Mouse (Mus musculus): ENCODE data around the gene Ngly1.

The Ngly1 gene

DNA sequence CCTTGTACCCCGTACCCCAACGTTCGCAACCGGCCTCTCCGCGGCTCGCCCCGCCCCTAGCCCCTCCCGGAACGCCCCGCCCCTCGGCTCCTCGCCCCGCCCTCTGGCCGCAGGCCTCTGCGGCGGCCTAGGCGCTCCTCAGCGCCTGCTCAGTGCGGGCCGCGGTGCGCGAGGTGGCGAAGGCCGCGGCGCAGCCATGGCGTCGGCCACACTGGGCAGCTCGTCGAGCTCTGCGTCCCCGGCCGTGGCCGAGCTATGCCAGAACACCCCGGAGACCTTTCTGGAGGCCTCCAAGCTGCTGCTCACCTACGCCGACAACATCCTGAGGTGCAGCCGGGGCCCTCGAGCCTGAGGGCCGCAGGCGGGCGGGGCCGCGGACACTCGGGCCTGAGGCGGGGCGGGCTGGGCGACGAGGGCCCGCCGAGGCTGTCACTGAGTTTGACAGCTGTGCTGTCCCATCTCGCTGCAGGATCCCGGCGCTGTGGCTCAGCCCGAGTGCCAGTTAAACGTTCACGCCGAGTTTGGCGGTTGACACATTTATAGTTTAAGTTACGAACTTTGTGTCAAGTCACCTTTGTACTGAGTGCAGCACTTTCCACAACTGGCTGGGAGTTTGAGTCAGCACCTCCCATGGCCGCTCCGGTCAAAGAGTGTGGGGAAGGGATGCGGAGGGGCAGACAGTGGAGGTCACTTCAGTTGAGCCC lies at the start of gene Ngly1, which contains the start of gene Oxsm:
Gene Ngly1 (plus strand): TSS at position 110 of the 704 bp plus-strand sequence.
Gene Oxsm (minus strand): TSS at position 638 of the 704 bp plus-strand sequence.
- in situ Hi-C loops (cut with MboI, MseI): loop anchor here (5.0 to 10.0 kb wide), 2 partner anchors 123 to 485 kb away; no protein-coding TSS in a partner anchor

- in situ Hi-C loops (cut with MboI, MseI): loop anchor here (25.0 kb wide), 1 partner anchor 1338 kb away; no protein-coding TSS in a partner anchor
Measured at GRCm38 (mm10) chr14:16200220-16200912, 48.7 kb upstream of the Ngly1 start.

DNA sequence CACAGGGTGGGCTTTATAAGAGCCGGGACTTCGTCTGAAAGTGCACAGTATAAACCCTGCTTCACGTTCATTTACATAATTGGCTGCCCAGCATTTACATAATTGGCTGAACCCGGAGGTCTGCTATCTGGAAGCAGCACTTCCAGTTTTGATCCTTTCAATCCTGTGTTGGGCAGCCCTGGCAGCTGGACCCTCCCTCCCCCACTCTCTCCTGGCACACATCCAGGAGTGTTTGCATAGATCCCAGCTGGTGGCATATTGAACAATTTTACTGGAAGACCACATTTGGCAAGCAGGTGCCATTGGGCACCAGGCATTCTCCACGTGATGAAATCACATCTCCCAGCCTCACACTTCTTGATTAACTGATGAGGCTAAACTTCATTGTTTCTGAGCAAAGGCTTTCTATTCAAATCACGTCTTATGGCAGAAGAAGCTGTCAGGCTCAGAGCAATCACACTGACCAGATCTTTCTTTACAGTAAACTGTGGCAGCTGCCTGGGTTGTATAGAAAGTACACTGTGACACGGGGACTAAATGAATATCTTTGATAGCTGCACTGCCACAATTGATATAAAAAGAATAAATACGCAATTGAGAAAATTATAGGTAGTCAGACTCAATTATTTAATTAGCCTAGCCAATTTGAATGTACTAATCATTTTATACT lies 48.0 kb upstream of the Ngly1 start:
- in situ Hi-C loops (cut with MboI, MseI): loop anchor here (25.0 kb wide), 1 partner anchor 1339 kb away; no protein-coding TSS in a partner anchor

GRCm38 (mm10) chr14:16201673-16202072 lies 47.4 kb upstream of the Ngly1 start:
- in situ Hi-C loops (cut with MboI, MseI): loop anchor here (25.0 kb wide), 1 partner anchor 1339 kb away; no protein-coding TSS in a partner anchor

DNA sequence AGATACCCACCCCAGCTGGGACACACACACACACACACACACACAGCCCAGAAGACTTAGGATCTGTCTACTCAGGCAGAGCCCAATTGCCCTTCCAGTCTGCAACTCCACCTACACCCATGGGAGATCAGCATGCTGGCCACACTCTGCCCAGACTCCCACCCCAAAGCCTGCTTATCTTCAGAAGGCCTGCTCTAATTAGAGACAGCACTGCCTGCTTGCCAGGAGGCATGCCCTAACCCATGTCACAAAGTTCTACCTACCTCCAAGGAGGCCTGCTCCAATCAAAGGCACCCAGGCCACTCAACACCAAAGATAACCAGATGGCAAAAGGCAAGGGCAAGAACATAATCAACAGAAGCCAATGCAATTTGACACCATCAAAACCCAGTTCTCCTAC lies 41.4 kb upstream of the Ngly1 start:
- in situ Hi-C loops (cut with MboI, MseI): loop anchor here (25.0 kb wide), 1 partner anchor 1345 kb away; no protein-coding TSS in a partner anchor

GRCm38 (mm10) chr14:16219015-16219414 lies 30.1 kb upstream of the Ngly1 start:
- in situ Hi-C loops (cut with MboI, MseI): loop anchor here (25.0 kb wide), 1 partner anchor 1357 kb away; no protein-coding TSS in a partner anchor

DNA sequence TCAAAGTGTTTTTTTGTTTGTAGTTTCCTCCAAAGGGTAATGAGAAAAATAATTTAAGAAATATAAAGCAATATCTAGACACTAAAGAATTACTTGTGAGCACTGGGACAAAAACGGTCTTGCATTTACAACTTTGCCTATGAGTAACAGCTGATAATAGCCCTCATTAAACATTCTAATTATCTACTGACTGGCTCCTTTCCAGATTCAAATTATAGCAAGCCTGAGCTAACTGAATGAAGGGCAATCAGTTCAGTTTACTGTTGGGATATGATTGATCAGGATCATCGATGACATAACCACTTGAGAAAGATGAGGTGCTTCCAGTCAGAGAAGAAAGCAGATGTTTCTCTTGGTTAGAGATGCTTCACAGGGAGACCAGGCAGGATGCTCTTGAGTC lies 19.7 kb upstream of the Ngly1 start:
- in situ Hi-C loops (cut with MboI, MseI): no loop called here

GRCm38 (mm10) chr14:16230581-16230980 lies 18.5 kb upstream of the Ngly1 start:
- in situ Hi-C loops (cut with MboI, MseI): loop anchor here (10.0 kb wide), 1 partner anchor 1876 kb away; no protein-coding TSS in a partner anchor

- in situ Hi-C loops (cut with MboI, MseI): loop anchor here (10.0 kb wide), 1 partner anchor 1879 kb away; no protein-coding TSS in a partner anchor
Measured at GRCm38 (mm10) chr14:16233515-16233914, 15.6 kb upstream of the Ngly1 start.

DNA sequence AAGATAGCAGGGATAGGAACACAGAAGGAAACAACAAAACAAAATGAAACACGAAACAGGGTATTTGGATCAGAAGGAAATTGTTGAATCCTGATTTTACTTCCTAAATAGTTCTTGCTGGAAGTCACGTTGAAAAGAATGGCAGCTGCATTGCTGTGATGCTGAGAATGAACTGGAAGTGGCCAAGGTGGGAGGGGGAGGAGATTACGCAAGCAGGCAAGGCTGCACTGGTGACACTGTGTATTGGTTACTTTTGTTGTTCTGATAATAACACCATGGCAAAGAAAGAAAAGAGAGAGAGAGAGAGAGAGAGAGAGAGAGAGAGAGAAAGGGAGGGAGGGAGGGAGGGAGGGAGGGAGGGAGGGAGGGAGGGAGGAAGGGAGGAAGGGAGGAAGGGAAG lies 12.6 kb upstream of the Ngly1 start:
- in situ Hi-C loops (cut with MboI, MseI): loop anchor here (10.0 kb wide), 1 partner anchor 1882 kb away; no protein-coding TSS in a partner anchor

DNA sequence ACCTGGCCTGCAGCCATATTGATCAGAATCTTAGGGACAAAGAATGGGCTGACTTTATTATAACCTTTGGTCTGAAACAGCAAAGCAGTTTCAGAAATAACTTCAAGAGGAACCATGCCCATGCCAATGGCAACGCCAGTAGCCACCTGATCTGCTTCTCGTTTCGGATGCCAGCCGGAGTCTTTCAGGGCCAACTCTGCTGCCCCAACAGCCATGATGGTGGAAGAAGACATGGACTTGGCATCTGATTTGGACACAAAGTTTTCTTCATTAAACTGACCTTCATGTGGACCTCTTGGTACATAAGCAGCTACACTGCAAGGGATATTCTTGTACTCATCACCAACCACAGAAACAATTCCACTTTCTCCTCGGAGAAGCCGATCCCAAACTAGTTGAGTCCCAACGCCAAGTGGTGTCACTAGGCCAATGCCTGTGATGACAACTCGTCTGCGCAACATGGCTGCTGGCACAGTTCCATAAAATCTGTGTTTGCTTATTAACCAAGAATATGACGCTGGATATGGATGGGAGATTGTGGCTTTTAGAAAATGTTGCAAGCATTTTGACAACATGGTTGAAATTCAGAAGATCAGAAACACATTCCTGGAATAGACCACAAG lies 6.8 kb upstream of the Ngly1 start:
- in situ Hi-C loops (cut with MboI, MseI): loop anchor here (10.0 kb wide), 1 partner anchor 478 kb away; no protein-coding TSS in a partner anchor

DNA sequence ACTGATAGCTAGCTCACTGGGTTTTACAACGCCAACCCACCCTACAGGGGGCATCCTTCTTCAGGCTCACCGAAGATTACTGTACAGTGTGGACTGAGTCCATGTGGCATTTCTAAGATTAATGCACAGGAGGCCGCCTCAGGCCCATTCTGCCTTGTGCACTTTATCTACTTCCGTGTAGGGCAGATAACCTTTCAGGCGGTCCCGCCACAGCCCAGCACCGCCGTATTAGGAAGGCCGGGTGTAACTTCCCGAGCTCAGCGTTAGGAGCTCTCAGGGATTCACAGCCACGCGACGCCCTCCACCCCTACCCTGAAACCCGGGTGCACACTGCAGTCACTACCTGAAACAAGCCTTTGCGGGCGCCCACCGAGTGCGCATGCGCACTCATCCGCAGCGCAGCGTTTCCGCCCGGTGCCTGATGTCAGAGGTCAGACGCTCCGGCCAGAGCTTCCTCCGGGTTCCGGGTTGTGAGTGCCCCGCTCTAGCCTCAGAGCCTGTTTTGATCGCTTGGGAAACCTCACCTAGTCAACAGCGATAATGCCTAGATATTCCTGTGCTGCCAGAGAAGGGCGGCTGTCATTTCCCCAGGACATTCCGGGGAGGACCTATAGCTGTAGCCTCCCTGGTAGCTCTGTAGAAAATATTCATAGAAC lies 6.0 kb upstream of the Ngly1 start:
- in situ Hi-C loops (cut with MboI, MseI): loop anchor here (10.0 kb wide), 1 partner anchor 478 kb away; no protein-coding TSS in a partner anchor

DNA sequence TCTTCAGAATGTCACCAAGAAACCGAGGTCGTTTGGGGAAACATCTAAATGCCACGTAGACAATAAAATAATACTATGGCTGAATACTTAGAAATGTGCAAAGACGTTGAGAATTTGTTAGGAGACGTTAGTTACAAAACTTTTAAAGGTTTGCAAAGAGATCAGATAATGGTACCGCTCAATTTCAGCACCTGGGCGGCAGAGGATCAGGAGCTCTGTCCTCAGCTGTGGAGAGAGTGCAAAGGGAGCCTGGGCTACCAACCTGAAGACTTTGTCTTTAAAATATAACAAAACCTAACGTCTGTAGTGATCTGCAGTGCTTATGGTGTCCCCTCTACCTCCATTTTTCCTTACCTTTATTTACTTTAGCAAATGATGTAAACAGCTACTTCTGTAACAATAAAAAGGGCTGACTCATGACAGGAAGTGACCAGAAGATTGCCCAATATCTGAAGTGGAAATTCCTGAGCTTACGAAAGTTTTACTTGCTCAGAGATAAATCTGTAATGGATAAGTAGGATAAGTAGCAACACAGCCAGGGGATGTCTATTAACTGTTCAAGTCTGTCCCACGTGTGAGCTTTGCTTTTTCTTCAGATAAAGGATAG lies 5.4 kb upstream of the Ngly1 start:
- in situ Hi-C loops (cut with MboI, MseI): loop anchor here (10.0 kb wide), 1 partner anchor 479 kb away; no protein-coding TSS in a partner anchor

DNA sequence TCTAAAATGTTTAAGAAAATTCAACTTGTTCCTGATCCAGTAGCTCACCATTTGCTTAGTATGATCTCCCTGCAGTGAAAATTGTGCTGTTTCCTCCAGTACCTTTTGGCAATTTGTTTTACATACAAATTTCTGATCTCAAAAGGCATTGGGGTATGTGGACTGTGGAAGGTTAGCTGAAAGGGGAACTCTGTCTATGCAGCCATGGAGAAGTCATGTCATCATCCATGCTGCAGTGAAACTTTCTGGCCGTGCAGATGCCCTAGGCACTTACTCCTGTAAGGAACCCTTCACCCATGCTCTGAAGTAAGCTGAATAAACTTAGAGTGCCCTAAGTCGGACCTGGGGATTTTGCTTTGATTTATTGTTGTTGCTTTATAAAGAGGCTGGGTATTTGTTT lies 4.7 kb upstream of the Ngly1 start:
- in situ Hi-C loops (cut with MboI, MseI): loop anchor here (10.0 kb wide), 1 partner anchor 480 kb away; no protein-coding TSS in a partner anchor

GRCm38 (mm10) chr14:16245127-16245526 lies 4.0 kb upstream of the Ngly1 start:
- in situ Hi-C loops (cut with MboI, MseI): loop anchor here (5.0 to 10.0 kb wide), 2 partner anchors 127 to 480 kb away; no protein-coding TSS in a partner anchor

DNA sequence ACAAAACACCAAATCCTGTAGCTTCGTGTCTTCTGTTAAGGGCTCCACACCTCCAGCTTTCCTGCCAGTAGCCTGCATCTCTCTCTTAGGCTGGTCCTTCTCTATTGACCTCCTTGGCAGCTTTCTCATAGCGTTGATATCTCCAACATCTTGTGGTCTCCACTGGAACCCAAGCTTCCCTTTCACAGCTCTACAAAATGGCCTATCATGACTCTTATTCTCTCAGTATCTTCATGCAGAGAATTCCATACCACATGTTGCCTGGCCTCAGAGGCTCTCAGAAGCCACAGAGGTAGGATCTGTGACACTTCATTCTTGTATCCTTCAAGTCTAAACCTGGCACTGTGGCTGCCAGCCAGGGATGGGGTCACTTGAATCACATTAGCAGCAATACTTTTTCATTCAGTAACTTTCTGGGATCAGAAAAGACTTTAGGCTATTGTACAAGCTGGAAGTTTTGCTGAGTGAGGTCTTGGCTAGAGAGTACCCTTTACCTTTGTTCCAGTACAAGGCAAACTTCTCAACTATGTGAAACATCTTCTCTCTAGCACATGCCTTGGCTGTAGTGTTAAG lies 2.7 kb upstream of the Ngly1 start:
- in situ Hi-C loops (cut with MboI, MseI): loop anchor here (5.0 to 10.0 kb wide), 2 partner anchors 126 to 482 kb away; no protein-coding TSS in a partner anchor

GRCm38 (mm10) chr14:16248135-16248534 lies 945 bp upstream of the Ngly1 start:
- in situ Hi-C loops (cut with MboI, MseI): loop anchor here (5.0 to 10.0 kb wide), 2 partner anchors 124 to 483 kb away; no protein-coding TSS in a partner anchor

DNA sequence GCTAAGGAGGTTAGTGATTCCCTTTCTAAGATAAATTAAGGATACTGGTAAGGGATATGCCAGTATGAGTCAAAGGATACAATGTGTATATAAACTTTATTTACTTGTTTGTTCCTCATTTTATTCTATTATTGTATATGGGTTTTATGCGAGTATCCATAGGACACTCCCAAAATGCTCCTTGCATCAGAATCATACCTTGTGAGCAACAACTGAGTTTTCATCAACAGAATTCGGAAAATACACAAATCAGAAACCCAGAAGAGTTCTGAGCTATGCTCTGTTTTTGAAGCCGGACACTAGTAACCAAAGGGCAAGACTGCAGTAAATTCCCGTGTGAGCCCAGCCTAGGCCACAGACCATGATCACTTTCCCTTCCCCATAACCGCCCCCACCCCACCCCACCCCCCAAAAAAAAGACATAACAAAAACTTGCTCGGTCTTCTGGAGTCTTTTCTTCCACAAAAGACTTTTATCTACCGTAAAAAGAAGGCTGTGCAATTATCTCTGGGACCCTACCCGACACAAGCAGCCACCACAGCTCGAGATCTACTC lies 400 bp upstream of the Ngly1 start:
- in situ Hi-C loops (cut with MboI, MseI): loop anchor here (5.0 to 10.0 kb wide), 2 partner anchors 124 to 484 kb away; no protein-coding TSS in a partner anchor

- in situ Hi-C loops (cut with MboI, MseI): loop anchor here (25.0 kb wide), 1 partner anchor 2012 kb away; the partner anchor contains the start of genes Nkiras1 and Rpl15
Measured at GRCm38 (mm10) chr14:16250099-16250498, 1.0 kb downstream of the Ngly1 start.

Data from regulatory T cell (primary cell).